ENCODE assay signal across 8 mouse cellular contexts in the genomic region with DNA sequence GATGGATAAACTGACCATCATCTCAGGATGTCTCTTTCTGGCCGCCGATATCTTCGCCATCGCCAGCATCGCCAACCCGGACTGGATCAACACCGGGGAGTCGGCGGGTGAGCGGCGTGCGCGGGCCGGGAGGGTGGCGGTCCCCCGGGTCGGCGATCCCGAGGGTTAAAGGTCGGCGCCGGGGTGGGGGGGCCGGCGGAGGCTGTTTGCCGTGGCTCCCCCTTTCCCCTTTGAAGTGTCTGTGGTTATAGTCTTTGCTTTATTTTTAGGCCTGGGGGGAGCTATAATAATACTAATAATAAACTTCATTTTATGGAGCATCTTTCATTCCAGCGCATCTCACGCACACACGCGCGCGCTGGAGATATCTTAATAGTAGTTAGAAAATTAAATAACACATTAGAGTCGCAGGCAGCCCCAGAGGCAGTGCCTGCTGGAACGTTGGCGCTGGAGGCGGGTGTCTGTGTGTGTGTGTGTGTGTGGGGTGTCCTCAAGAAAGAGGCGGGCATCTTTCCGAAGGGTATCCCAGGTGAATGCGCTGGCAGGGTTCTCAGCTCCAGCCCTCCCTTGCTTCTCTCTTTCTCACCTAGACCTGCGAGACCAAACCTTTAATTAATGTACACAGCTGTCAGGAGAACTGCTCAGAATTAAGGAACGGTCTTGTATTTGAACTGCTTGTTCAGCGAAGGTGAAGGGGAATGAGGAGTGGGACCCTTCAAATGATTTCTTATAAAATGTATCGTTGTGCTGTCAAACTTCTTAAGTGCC. TPM values are rescaled to one million over a fixed set of nuclear protein-coding genes. Genes with fewer than 3 reads are reported as not detected.
A peak's percentile ranks its signal among the peaks of the same experiment; 100 is the strongest.
DNase-seq lines count a peak whose midpoint lies in the region; ATAC-seq and TF ChIP-seq lines count a peak whose summit lies in the region.

No protein-coding gene starts in this region.

- no peak for TF ChIP-seq EP300 in heart, postnatal 0 days (IDR thresholded peaks at IDR 0.05; ENCODE audit: low read depth)

- WGBS in heart, postnatal 0 days: 2% methylated on average over 42 of the region's 42 CpGs
- under 1% methylated on average over 42 of the region's 42 CpGs for WGBS in lung, embryonic 14.5 days

- ATAC-seq in heart, postnatal 0 days (ENCODE audit: insufficient read depth, low read depth): peak; percentile 24; the same call in 1 of the 2 replicates
- ATAC-seq in lung, embryonic 14.5 days (ENCODE audit: insufficient read depth): peak; percentile 74

- peak overlapping the region; percentile 72 for H3K4me3 ChIP-seq in erythroblast, embryonic 14.5 days (replicated peaks)
- peak overlapping the region; percentile 89 for H3K4me3 ChIP-seq in heart, postnatal 0 days (ENCODE audit: low read depth, low read length)
- peak overlapping the region; percentile 87 for H3K4me3 ChIP-seq in lung, embryonic 14.5 days (ENCODE audit: low read depth, low read length)

- H3K27me3 ChIP-seq in erythroblast, embryonic 14.5 days (ENCODE audit: control insufficient read depth): no peaks in the 10 kb centered on the region
- no peaks in the 10 kb centered on the region for H3K27me3 ChIP-seq in heart, postnatal 0 days (ENCODE audit: control insufficient read depth, insufficient read depth, low read length)
- no peaks in the 10 kb centered on the region for H3K27me3 ChIP-seq in lung, embryonic 14.5 days (ENCODE audit: insufficient read depth, low read length)

- TF ChIP-seq CTCF in heart, postnatal 0 days (IDR thresholded peaks at IDR 0.05; ENCODE audit: low read depth): no peak
- TF ChIP-seq CTCF in lung, embryonic 14.5 days (IDR thresholded peaks at IDR 0.05; ENCODE audit: low read depth): no peak

- peak overlapping the region; percentile 90 for H3K9ac ChIP-seq in heart, postnatal 0 days (replicated peaks; ENCODE audit: low read depth, low read length)
- H3K9ac ChIP-seq in lung, embryonic 14.5 days: peak overlapping the region; percentile 86

- peak overlapping the region; percentile 88 for H3K27ac ChIP-seq in heart, postnatal 0 days (ENCODE audit: low read depth)
- peak overlapping the region; percentile 61; the same call in 1 of the 2 replicates for H3K27ac ChIP-seq in lung, embryonic 14.5 days (ENCODE audit: low read depth)

- peak overlapping the region; percentile 69 for H3K4me2 ChIP-seq in heart, postnatal 0 days (ENCODE audit: low read depth, low read length)
- H3K4me2 ChIP-seq in lung, embryonic 14.5 days: peak overlapping the region; percentile 66

- no peaks in the 10 kb centered on the region; the same call in 1 of the 2 replicates for H3K36me3 ChIP-seq in erythroblast, embryonic 14.5 days (ENCODE audit: control insufficient read depth)
- no peaks in the 10 kb centered on the region for H3K36me3 ChIP-seq in heart, postnatal 0 days (replicated peaks; ENCODE audit: control insufficient read depth, insufficient read depth, low read length)
- no peaks in the 10 kb centered on the region for H3K36me3 ChIP-seq in lung, embryonic 14.5 days (ENCODE audit: insufficient read depth)

- peaks cover 59% of the 10 kb centered on the region for H3K4me1 ChIP-seq in erythroblast, embryonic 14.5 days (ENCODE audit: control insufficient read depth)
- H3K4me1 ChIP-seq in heart, postnatal 0 days (ENCODE audit: control insufficient read depth, insufficient read depth): peaks cover 48% of the 10 kb centered on the region
- peaks cover 5% of the 10 kb centered on the region for H3K4me1 ChIP-seq in lung, embryonic 14.5 days (ENCODE audit: insufficient read depth)

- peak; percentile 45 for DNase-seq in CD4-positive, CD25-positive, alpha-beta regulatory T cell, adult 2 months (ENCODE audit: low read depth, low spot score)
- DNase-seq in adrenal gland, postnatal 4 days (ENCODE audit: low spot score in 2 of 2): peak; percentile 11
- DNase-seq in heart, postnatal 0 days (ENCODE audit: low spot score): no peak
- peak; percentile 36 to 57 for DNase-seq in kidney, postnatal 36 days
- peak; percentile 50 for DNase-seq in lung, embryonic 14.5 days
- DNase-seq in retina, adult 2 months (ENCODE audit: low read depth, low spot score): peak; percentile 3
- peak; percentile 40 for DNase-seq in thymus, postnatal 25 days

- no peaks in the 10 kb centered on the region for H3K9me3 ChIP-seq in erythroblast, embryonic 14.5 days (ENCODE audit: control insufficient read depth, low read length)
- H3K9me3 ChIP-seq in heart, postnatal 0 days (replicated peaks; ENCODE audit: control insufficient read depth, low read length): no peaks in the 10 kb centered on the region
- H3K9me3 ChIP-seq in lung, embryonic 14.5 days (ENCODE audit: low read depth, low read length): no peaks in the 10 kb centered on the region

RNA-seq across cellular contexts. Expression of gene Mosmo, which starts 0.5 kb away (rescaled TPM):
- total RNA-seq in adrenal gland, postnatal 4 days (2021): 10 to 100 TPM; 36.2 to 41.2 TPM
- 2.9 and 4.6 TPM in 2 replicates for polyA plus RNA-seq in erythroblast, embryonic 14.5 days (2012)
- total RNA-seq in heart, postnatal 0 days (2014; rRNA removed; ENCODE audit: low replicate concordance): 17.4 and 51.1 TPM in 2 replicates
- polyA plus RNA-seq in heart, postnatal 0 days (2015; fragmentation: Nextera tagmentation; extraction: Ambion mirVana): 9.9 and 11.7 TPM in 2 replicates
- polyA plus RNA-seq in lung, embryonic 14.5 days (2014; fragmentation: Nextera tagmentation; extraction: Ambion mirVana): 14.9 and 15.3 TPM in 2 replicates

RNA-seq across cellular contexts. Expression of gene Pdzd9, which starts 7.8 kb away (rescaled TPM):
- total RNA-seq in adrenal gland, postnatal 4 days (2021): not detected
- not detected in 2 replicates for polyA plus RNA-seq in erythroblast, embryonic 14.5 days (2012)
- total RNA-seq in heart, postnatal 0 days (2014; rRNA removed; ENCODE audit: low replicate concordance): not detected in 2 replicates
- 0.37 and 0.44 TPM in 2 replicates for polyA plus RNA-seq in heart, postnatal 0 days (2015; fragmentation: Nextera tagmentation; extraction: Ambion mirVana)
- polyA plus RNA-seq in lung, embryonic 14.5 days (2014; fragmentation: Nextera tagmentation; extraction: Ambion mirVana): 0.22 and 0.31 TPM in 2 replicates

RNA-seq across cellular contexts. Expression of gene Uqcrc2, which starts 43.0 kb away (rescaled TPM):
- total RNA-seq in adrenal gland, postnatal 4 days (2021): 100 to 1,000 TPM; 295 to 326 TPM
- 1.2 and 1.3 TPM in 2 replicates for polyA plus RNA-seq in erythroblast, embryonic 14.5 days (2012)
- total RNA-seq in heart, postnatal 0 days (2014; rRNA removed; ENCODE audit: low replicate concordance): 734 and 751 TPM in 2 replicates
- polyA plus RNA-seq in heart, postnatal 0 days (2015; fragmentation: Nextera tagmentation; extraction: Ambion mirVana): 791 and 812 TPM in 2 replicates
- polyA plus RNA-seq in lung, embryonic 14.5 days (2014; fragmentation: Nextera tagmentation; extraction: Ambion mirVana): 195 and 197 TPM in 2 replicates

Comparison
In these comparisons a context has a peak if more than half of its experiments do, and no peak if none do; other contexts are left out.
1. RNA of gene Uqcrc2, which starts 43.0 kb away (polyA plus RNA-seq): 791 to 812 TPM in heart, postnatal 0 days and 195 to 197 TPM in lung, embryonic 14.5 days; 1.2 to 1.3 TPM in erythroblast, embryonic 14.5 days; every median in the first group is over 10 times any median in the second.
2. Peak in every context shown above with its lines, with median percentiles within 50 percentile points of each other: H3K4me3 ChIP-seq.